Mouse (Mus musculus) layer of hippocampus, adult 11-12 months (tissue): Measurements from ENCODE around the gene Tnrc6c.

Source experiments
- DNase-seq: peaks from one replicate; pipeline ENCODE4 v3.0.0; 2022; ENCODE audit warnings: low spot score

Gene Tnrc6c

DNA sequence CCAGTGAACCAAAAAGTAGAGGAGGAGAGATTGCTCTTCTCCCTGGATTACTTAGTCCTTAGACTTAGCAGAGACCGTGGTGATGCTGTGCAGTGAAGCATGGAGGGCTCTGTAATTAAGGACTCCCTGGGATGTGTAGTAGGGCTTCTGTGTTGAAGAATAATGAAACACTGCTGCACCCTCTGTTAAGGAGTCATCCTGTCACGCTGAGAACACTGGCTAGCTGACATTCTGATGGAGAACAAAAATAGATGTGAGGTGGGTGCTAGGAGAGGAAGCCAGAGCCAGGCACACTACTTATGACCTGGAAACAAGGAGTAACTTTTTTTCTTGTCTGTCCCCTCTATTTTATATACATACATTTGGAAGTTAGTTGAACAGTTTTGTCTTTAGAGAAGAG lies 22.6 kb downstream of the Tnrc6c start:
- DNase-seq, result no peak

DNA sequence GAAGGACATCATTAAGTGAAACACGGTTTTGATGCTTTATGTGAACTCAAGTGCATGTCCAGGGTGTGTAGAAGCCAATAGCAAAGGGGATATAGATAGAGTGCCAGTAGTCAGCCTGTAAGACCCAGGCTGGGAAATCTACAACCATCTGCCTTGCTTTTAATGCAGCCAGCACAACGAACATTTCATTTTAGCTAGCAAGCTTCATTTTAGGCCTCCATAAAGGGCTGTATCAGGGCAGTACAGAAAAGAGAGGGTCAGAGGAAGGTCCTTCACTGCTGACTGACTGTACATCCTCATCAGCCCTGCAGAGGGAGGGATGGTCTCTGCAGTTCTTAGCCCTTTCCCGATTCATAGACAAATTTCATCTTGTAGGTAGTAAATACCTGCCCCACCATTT lies 23.0 kb downstream of the Tnrc6c start:
- no peak for DNase-seq

DNA sequence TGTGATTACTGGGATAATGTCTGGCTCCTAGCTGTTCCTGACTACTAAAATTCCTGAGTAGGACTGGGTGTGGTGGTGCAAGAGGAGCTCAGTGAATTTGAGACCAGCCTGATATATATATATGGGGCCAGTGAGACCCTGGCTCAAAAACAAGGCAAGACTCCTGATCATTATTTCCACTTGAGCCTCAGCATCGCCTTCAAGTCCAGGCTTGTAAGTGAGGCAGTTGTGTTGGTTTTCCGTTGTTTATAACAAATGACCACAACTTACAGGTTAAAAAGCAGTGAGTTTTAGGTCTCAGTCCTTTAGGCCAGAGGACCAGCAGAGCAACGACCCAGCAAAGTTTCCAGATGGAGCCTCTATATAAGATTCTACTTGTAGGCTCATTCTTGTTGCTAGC lies 23.5 kb downstream of the Tnrc6c start:
- DNase-seq, result no peak

DNA sequence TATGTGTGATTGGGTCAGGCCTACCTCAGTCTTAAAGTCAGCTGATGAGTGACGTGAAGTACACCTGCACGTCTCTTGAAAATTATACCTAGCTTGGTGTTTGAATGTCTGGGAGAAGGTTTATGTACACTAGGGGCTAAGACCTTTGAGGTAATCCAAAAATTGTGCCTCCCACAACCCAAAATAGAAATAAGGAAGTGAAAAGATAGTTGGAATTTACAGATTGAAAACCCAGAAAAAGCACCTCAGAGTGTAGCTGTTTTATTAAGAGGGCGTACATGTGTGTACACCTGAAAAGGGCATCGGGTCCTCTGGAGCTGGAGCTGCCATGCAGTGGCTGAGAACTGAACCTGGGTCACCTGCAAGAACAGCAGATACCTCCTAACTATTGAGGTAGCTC lies 24.1 kb downstream of the Tnrc6c start:
- no peak for DNase-seq

DNA sequence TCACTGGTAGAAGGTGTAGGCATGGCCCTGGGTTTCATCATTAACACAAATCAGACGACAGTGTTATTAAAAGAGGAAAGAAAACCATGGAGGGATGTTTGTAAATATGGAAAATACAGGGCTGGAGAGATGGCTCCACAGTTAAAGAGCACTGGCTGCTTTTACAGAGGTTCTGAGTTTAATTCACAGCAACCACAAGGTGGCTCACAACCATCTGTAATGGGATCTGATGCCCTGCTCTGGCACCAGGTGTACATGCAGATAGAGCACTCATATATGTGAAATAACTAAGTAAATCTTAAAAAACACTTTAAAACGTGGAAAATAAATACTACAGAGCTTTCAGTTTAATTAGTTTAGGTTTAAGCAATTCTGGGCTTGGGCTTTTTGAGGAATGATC lies 24.7 kb downstream of the Tnrc6c start:
- DNase-seq, result no peak

DNA sequence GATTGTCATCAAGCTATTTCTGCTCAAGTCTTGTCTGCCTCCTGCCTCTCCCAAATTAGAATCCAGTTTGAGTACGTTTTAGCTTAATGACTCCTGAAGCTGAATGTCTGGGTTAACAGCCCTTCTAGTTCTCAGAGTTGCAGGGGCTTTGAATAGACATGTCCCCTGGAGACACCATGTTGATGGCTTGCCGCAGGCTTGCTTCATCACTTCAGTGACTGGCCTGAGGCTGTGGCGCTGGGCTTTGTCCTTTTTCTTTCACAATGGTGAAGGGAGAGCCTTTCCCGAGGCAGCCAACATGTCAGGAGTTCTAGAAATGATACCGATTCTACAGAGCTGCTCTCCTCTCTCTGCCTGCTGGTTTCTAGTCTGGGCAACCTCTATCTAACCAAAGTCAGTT lies 30.6 kb downstream of the Tnrc6c start:
- no peak for DNase-seq

DNA sequence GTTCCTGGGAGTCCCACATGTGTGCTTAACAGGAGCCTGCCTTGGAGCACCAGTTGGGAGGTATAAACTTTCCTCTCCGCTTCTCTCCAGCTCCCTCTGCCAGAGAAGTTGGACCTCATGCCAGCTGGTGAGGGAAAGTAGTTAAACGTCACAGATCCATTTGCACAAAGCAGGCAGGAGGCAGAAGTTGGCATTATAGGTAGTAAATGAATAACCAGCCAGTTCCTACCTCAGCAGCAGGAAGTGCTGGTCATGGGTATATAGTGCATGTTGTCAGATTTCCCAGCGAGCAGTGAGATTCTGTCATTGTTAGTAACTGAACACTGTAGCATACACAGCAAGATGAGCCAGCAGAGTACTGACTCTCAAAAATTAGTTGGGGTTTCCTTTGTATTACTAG lies 31.4 kb downstream of the Tnrc6c start:
- peak; percentile 22 for DNase-seq

DNA sequence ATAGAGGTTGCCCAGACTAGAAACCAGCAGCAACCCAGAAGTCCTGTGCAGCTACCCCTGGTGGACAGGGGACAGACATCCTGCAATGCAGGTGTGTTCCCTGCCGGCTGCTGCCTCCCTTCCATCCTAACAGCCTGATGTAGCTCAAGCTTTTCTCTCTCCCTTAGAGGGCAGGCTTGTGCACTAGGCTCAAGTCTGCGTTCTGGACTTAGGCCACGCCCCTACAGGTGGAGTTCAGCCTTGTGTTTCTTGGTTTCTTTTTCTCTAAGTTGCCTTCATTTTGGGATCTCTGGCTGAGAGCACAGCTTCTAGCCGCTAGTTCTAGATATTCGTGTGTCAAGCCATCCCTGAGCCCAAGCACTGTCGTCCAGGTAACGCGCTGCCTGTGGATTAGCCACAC lies 31.9 kb downstream of the Tnrc6c start:
- DNase-seq, result no peak

DNA sequence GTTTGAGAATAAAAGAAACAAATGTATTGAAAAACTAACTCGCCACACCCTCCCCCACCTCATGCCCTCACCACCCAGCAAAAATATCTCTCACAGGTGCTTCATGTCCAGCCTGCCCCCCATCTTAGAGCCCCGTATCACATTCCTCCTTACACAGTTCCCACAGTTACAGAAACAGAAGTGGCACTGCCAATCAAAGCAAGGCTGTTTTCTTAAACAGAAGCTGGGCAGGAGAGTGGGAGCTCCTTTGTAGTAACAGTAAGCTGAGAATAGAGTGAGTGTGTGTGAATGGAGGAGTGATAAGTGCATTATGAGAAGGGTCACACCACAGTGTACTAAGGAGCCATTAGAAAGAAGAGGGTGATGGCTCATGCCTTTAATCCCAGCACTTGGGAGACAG lies 34.5 kb downstream of the Tnrc6c start:
- no peak for DNase-seq

DNA sequence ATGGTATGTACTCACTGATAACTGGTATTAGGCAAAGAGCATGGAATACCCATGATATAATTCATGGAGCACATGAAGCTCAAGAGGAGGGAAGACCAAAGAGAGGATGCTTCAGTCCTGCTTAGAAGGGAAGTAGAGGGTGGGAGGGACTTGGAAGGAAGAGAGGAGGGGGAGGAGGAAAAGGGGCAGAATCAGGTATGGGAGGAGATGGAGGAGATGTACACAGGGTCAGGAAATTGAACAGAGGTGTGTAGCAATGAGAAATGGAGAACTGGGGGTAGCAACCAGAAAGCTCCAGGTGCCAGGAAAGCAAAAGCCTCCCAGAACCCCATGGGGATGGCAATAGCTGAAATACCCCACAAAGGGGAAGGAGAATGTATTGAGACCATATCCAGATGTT lies 37.2 kb downstream of the Tnrc6c start:
- no peak for DNase-seq

DNA sequence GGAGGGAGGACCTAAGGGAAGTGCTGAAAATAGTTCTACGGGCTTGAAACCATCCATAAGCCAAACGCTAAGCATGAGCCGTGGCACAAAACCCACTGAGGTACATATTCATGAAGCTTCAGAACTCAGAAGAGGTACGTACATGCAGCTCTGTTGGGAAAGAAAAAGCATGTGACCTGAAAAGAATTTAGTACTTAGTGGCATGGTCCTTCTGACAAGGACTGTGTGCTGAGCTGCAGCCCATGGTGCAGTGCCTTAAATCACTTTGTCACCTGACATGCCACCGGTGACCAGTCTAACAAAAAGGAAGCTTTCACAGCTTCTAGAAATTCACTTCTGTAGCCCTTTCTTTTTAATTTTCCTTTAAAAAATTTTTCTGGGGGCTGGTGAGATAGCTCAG lies 40.0 kb downstream of the Tnrc6c start:
- DNase-seq, result no peak

DNA sequence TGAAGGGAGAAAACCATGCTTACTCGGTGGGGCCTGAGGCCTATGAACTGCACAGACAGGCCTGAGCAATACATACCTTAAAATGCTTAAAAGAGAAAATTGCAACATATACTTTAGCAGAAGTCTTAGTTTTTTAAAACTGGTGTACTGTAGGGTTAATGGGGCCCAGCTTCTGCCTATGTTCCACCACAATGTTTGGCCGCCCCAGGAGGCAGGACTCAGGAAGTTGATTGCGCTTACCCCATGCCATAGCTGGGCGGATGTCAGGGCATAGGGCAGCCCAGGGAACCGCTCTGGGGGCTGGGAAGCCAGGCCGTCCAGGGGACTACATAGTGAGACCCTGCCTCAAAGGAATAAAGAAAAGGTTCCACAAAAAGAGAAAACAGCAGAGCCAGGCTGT lies 42.5 kb downstream of the Tnrc6c start:
- no peak for DNase-seq

DNA sequence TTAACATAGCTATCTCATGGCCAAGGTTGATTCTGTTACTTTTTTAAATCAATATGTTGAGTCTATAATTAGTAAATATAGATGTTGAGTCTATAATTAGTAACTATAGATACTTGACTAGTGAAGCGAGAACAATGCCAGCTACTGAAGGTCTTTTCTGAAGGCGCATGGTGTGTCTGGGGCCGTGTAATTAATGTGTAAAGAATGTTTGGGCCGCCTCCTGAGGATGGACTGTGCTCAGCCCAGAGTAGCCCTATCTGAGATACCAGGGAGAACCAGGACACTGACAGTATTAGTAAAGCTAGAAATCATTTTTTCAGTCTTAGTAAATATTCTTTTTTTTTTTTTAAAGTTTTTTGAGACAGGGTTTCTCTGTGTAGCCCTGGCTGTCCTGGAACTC lies 46.8 kb downstream of the Tnrc6c start:
- no peak for DNase-seq

DNA sequence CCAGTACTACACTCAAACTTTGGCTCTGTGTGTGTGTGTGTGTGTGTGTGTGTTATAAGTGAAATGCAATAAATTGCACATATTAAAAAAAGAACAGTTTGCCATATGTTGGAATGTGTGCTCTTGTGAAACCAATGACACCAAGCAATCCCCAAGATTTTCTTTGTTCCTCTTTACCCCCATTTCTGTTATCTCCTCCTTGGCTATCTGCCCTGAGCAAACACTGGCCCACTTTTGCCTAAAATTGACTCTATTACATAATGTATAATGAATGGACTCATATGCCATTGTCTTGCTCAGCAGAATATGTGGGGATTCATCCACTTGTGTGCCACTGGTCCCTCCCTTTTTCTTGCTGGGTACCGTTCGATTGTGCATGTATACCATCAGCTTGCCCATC lies 52.2 kb downstream of the Tnrc6c start:
- no peak for DNase-seq

DNA sequence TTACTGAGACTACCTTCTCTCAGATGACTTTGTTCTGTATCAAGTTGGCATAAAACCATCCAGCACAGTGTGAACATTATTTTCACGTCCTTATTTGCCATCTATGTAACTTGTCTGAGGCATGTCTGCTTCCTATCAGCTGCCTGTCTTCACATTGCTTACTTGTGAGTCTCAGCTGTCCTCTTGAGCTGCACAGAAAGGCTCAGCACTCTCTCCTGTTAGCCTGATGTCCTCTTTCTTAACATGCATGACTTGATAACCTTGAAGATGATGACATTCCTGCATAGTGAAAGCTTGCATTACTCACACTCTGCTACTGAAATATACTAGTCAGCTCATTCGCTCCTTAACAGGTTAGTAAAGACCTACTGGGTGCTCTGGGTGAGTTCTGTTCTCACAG lies 53.1 kb downstream of the Tnrc6c start:
- no peak for DNase-seq

DNA sequence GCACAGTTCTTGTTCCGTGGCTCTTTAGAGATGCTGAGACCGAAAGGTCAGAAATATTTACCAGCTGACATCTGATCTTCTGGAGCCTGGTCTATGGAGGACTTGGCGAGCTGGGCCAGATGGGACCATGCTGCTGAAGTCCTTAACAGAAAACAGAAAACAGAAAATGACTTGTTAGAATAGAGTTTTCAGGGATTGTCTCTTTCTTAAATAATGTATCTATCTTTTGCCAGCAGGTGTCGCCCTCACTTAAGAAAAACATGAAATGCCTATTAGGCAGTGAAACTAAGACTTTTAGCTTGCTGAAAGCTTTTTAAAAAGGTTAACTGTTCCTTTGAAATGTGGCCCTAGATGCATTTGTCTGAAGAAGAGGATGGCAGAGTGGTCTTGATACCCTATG lies 55.2 kb downstream of the Tnrc6c start:
- DNase-seq, result peak; percentile 70

DNA sequence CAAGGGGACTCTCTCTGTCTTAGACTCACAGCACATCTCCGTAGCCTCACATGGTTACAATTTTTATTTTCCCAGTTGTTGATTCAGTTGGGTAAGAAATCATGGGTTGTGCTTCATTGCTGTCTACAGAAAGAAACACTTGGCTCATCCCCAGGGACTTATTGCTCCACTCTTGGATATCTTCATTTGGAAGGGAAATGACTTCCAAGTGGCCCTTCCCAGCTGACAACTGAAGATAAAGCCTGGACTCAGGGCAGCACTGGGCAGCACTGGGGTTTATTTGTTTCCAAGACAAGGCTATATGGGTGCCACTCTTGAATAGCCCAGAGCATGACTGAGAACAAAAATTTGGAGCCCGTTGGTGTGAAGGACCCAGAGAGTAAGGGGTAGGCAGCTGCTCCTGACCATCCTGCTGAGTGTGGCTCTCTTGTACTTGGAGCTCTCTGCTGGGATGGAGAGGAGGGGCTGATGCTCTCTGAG lies 56.8 kb downstream of the Tnrc6c start:
- DNase-seq, result no peak

DNA sequence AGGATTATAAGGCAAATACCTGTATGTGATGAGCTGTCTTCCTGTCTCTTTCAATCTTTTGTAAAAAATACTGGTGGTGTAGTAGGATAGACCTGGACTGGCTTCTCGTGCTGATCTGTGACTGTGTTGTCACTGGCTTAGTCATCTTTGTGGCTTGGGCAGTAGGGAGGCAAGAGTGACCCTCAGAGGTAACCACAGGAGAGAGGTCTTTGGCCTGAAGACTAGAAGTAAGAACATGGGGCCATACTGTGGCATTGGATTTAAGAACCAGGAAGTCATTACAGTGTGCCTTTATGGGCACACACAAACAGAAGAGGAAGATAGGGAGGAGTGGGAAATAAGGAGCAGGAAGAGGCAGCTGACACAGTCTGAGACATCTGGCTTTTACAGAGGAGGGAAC lies 58.0 kb downstream of the Tnrc6c start:
- no peak for DNase-seq

DNA sequence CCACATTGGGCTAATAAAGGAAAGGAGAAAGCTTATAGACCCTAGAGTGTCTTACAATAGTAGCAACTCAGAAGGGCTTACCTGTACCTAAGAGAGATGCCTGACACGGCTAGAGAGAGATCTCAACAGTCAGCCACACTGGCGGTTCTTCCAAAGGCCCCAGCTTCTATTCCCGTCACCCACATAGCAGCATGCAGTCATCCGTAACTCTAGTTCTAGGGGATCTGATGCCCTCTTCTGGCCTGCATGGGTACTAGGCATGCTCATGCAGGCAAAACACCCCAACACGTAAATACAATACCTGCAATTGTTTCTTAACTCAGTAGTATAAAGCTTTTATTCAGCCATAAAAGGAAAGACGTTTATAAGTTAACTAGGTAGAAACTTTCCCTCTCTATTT lies 59.3 kb downstream of the Tnrc6c start:
- no peak for DNase-seq

DNA sequence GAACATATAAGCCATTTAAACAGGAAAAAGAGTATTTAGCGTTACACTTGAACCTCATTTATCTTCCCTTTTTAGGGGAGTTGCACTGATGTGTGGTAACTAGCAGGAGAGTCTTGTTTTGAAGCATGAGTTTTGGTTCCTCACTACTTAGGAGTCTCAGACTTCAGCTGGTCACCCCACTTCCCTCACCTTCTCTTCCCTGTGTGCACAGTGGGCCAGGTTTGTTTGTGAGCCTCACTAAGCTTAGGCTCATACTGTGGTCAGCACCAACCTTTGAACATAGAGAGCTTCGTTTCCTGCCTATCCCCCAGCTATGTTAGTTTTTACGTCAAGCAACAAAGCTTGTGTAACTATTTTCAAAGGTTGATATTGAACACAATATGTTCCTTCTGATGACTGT lies 64.7 kb downstream of the Tnrc6c start:
- DNase-seq, result no peak

DNA sequence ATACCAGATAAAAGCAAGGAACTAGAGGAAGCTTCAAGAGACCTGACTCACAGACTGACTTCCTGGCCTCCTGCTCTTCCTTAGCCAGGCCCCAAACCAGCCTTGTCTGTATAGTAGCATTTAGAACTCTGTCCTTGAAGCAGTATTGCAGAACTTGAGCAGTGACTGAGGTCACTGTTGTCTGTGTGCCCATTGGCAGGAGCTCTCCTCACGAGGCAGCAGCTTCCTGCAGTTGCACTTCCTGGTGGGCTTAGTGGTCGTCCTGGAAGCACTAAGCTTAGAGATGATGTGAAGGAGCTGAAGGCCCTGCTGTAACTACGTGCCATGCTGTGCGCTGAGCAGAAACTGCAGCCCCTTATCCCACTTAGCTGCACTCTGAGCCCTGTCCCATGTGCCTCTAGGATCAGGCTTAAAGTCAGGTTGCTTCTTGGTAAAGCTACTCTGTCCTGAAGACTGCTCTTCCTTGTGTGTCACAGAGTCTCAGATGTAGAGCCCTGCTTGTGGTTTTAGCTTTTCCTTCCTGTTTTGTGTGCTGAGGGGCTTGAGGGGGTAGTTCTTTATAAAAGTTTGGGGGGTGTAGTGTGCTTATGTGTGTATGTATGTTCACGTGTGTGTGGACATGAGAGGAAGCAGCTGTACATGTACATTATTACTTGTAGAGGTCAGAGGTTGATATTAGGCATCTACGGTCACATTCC lies 70.7 kb downstream of the Tnrc6c start:
- DNase-seq, result no peak

DNA sequence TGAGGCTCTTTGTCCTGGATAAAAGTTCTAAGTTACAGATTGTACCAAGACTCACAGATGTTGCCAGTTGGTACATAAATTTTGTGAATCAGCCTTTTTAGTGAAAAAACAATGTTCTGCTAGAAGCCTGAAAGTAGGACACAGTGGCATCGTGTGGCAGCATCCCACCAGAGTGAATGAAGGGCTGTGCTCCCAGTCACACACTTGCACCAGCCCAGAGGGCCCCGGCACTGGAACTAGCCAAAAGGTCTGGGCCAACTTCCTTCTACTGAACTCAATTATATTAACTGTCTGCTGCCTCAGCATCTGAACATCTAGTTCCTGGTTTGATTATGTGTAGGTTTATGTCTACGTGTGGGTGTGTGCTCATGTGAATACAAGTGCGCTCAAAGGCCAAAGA lies 72.9 kb downstream of the Tnrc6c start:
- no peak for DNase-seq

DNA sequence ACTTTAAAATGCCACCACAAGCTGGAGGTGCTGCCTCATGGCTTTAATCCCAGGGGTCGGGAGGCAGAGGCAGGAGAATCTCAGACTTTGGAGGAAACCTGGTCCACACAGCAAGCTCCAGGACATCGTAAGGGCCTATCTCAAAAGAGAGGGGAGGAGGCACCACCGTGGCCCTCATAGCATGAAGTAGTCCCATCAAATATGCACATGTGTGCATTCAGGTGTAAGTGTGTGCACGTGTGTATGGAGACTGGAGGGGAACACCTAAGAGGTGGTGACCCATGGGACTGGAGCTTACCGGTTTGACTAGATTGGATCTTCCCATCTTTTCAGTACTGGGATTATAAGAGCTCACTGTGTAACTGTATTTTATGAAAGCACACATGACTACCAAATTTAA lies 74.2 kb downstream of the Tnrc6c start:
- no peak for DNase-seq

DNA sequence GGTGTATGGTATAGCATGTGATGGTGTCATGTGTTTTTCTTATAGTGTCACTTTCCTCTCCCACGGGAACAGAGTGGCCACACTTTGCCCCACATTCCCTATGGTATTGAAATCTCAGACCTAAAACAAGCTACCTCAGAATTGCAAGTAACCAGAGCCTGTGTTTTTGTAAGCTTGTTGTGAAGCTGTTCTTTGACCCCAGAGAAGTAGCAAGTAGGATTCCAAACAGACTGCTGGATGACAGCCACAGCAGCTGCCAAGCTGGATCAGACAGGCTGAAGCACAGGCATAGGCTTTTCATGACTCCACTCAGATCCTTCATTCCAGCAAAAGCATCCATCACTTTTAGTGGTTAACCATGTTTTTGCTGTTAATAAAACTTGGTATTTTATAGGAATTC lies 74.8 kb downstream of the Tnrc6c start:
- no peak for DNase-seq

DNA sequence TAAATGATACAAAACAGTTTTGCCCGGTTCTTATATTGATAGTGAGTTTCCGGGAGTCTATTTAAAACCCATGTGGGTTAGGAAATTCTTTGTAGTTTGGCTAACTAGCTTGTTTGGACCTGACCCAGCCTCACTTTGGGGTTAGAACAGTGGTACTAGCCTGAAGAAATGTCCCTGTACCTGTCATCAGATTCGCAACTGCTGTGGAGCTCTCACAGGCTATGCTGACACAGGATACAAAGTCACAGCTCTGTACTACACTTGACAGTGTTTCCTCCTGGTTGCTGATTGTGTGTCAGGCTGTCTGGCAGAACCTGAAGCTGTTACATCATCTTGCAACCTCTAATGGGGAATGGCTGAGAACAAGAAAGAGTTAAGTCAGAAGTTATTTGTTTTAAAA lies 75.3 kb downstream of the Tnrc6c start:
- DNase-seq, result no peak
